Mouse (Mus musculus) left cerebral cortex, adult 9 months (tissue): ENCODE measurements around the gene Olfr585.

Experiments
- DNase-seq, 2 experiments: peaks; one replicate each; pipeline ENCODE4 v3.0.0; 2022; ENCODE audit warnings: low spot score in 2 of 2

The Olfr585 gene

DNA sequence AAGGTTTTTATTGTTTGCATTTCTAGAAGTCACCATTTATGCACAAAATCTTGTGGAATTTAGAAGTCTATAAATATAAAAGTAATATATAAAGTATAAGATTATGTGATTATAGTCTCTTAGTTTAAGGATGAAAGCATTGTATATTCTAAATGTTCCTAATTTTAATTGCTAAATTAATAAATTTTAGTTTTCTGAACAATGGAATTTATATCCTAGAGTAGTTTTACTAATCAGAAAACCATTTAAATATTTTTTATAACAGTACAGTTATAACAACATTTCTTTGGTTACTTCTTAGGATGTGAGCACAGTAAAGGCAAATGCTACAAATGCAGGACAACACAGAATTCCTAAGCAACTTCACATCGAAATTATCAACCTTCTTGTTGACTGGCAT lies at the start of gene Olfr585:
Olfr585 (plus strand) TSS at position 301 of the 400 bp plus-strand sequence.
- DNase-seq, result no peak

DNA sequence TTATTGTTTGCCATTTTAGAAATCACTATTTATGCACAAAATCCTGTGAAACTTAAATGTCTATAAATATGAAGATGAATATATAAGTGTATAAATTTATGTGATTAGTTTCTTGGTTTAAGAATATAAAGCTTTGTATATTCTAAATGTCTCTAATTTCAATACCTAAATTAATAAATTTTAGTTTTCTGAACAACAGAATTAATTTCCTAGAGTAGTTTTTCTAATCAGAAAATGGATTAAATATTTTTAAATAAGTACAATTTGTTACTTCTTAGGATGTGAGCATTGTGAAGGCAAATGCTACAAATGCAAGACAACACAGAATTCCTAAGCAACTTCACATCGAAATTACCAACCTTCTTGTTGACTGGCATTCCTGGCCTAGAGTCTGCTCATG lies 46.5 kb upstream of the Olfr585 start, which contains the start of gene Olfr583:
Olfr583 (plus strand) TSS at position 301 of the 400 bp plus-strand sequence.
- DNase-seq, result no peak

DNA sequence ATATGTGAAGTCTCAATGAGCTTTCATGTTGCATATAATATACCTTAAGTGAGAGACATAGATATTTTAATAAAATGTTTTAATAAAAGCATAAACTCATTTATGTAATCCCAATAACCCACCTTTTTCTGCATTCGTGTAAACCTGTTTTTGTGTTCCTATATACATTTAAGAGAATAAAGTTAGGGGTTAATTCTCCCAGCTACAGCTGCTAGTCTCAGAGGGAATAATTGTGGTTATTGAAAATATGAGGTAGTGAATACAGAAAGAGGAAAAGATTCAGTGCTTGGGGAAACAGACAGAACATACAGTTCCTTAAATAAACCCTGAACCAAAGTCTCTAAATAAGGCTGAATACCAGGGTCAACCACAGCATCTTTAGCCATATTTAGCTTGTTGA lies 15.9 kb upstream of the Olfr585 start, which contains the start of gene Olfr584:
Olfr584 (plus strand) TSS at position 301 of the 400 bp plus-strand sequence.
- no peak for DNase-seq

DNA sequence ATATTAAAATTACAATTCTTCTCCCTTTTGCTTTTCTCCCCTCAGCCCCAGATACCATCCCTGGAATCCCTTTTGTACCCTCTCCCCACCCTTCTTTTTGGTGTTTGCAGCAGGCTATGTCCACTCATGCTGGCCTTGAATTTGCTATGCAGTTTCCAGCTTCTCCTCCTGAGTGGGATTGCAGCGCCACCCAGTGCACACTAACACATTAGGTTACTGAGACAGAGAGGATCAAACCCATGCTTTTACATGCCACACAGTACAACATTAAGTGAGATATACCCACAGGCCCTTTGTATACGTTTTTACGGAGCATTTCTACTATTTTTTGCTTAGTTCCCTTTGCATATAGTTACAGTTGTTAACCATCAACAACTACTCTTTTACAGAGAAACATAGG lies 21.9 kb downstream of the Olfr585 start:
- DNase-seq, result no peak

DNA sequence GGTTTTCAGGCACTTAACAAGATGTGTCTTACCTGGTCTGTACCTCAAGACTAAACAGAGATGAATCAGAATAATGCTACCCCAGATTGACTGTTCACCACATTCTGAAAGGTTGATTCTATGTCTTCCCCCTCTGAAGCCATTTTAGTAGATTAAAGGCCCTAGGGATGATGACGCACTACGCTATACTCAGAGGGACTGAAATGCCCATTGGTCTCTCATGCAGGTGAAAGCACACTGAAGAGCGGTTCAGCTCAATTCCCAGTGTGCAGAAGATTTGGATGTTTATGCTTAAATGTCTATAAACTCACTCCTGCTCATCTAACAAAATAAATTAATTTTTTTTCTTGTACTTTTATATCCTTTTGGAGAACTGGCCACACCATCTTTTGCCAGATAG lies 28.0 kb downstream of the Olfr585 start, which contains the start of gene Olfr586:
Olfr586 (minus strand) TSS at position 101 of the 400 bp plus-strand sequence.
- DNase-seq, result no peak

DNA sequence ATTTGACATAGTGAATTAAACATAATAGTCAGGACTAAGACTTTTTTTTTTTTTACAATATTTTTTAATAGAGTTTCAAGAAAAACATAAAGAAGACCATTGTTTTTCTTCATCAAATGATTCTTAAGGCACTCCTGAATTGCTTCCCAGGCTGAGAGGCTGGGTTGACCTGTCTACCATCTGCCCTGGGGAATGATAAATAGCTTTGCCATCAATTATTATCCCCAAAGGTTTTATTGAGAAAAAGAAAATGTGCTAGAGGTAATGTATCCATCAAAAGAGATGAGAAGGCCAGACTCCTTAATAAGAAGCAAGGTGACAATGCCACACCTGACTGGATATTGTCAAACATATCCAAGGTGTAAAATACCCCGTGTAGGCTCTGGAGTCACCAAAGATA lies 43.1 kb downstream of the Olfr585 start, which contains the start of gene Olfr588-ps1:
Olfr588-ps1 (plus strand) TSS at position 301 of the 400 bp plus-strand sequence.
- no peak for DNase-seq
